Mouse (Mus musculus) A20 (cell line): ENCODE results near the gene Pabpc1l.

Experiments
- DNase-seq: peaks from one replicate; pipeline ENCODE4 v3.0.0-alpha.2; 2011; ENCODE audit warnings: low read depth, low spot score

The Pabpc1l gene

DNA sequence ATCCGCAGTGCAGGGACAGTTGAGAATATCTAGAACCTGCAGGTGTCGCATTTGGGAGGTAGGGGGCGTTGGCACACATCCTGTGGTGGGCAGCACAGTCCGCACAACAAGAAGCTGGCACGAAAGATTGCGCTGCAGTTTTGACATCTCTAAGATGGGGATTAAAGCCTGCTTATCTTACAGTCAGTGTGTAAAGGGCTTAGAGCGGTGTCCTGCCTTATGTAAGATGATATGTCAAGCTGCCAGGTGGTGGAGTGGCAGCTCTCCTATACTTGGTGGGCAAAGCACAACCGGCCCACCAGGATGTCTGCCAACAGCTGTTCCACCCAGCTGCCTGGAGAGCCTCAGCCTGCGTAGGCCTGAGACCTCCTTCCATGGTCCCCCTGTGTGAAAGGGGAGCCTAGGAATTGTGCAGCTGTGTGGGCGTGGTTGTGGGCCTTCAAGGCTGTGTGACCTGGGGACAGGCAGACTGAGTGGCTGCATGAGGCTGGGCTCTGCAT is 11.3 kb downstream of the Pabpc1l start:
- no peak for DNase-seq

GRCm38 (mm10) chr2:164038407-164039028 is 13.3 kb downstream of the Pabpc1l start:
- no peak for DNase-seq

GRCm38 (mm10) chr2:164040949-164041348 is 15.7 kb downstream of the Pabpc1l start:
- no peak for DNase-seq

DNA sequence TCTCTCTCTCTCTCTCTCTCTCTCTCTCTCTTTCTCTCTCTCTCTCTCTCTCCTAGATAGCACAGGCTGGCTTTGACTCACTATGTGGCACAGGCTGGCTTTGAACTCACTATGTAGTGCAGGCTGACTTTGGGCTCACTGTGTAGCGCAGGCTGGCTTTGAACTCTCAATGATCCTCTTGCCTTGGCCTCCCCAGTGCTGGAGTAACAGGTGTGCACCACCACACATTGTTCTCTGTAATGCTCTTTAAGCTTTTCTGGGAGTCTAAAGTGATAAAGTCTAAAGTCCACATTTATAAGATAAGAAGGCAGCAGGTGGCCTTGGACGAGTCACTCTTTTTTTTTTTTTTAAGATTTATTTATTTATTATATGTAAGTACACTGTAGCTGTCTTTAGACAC is 16.3 kb downstream of the Pabpc1l start:
- DNase-seq: no peak

- DNase-seq: peak; percentile 89
Measured at GRCm38 (mm10) chr2:164047197-164047690, 22.0 kb downstream of the Pabpc1l start.

- no peak for DNase-seq
Measured at GRCm38 (mm10) chr2:164053767-164054166, 28.5 kb downstream of the Pabpc1l start.

- no peak for DNase-seq
Measured at GRCm38 (mm10) chr2:164054671-164055070, 29.4 kb downstream of the Pabpc1l start.

DNA sequence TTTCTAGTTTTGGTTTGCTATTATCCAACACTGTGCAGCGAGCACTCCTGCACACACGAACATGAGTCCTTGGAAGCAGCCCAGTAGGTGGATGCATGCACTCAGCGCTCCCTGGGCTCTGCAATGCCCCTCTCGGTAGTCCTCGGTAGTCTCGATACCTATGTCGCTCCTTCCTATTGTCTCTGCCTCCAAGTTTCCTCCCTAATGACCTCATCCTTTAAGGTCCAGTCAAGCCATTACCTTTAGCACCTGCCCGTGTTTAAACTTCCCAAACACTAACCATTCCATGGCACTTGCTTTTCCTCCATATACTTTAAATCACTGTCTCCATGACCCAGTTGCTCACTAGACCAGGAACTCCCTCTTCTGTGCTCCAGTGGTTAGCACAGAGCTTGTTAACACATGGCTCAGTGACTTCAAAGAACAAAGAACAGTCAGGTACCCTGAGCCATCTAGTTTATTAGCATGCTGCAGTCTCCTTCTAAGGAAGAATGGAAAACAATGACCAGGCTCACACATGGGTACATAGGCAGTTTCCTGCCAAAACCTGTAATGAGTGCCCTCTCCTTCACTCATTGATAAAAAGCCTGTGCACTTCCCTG is 34.5 kb downstream of the Pabpc1l start:
- no peak for DNase-seq

- no peak for DNase-seq
Measured at GRCm38 (mm10) chr2:164070142-164070764, 45.0 kb downstream of the Pabpc1l start, which contains the start of gene Stk4. Gene Stk4 (plus strand): TSS chr2:164070322.

DNA sequence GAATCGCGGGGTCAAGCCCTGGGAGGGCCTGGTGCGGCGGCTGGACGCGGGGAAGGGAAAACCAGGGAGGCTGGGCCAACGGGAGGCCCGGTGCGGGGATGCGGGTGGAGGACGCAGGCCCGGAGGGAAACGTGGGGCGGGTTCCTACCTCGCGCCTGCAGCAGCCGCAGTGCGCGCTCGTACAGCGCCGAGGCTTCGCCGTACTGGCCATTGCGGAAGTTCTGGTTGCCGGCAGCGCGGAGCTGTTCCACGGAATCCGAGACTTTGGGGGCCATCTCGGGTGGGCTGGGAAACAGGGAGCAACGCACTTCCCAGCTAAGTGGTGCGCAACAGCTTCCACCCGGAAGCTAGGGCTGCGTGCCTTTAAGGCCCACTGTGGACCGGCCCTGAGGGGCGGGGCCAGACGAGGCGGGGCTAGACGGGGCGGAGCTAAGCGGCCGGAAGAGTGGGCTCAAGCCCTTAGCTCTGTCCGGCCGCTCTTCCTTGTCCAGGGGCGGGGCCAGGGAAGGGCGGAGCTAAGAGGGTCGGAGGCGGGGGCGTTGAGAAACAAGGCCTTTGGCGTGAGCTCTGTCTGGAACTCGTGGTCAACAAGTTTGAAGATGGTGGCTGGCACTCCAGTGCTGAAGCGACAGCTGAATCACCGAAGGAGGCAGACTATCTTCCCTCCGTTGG is 45.7 kb downstream of the Pabpc1l start, which contains the start of gene Tomm34:
Tomm34 (minus strand) TSS at position 405 of the 672 bp plus-strand sequence.
- peak; percentile 98 for DNase-seq

GRCm38 (mm10) chr2:164071437-164071820 is 46.2 kb downstream of the Pabpc1l start:
- peak; percentile 30 for DNase-seq

- no peak for DNase-seq
Measured at GRCm38 (mm10) chr2:164072109-164072508, 46.9 kb downstream of the Pabpc1l start.

DNA sequence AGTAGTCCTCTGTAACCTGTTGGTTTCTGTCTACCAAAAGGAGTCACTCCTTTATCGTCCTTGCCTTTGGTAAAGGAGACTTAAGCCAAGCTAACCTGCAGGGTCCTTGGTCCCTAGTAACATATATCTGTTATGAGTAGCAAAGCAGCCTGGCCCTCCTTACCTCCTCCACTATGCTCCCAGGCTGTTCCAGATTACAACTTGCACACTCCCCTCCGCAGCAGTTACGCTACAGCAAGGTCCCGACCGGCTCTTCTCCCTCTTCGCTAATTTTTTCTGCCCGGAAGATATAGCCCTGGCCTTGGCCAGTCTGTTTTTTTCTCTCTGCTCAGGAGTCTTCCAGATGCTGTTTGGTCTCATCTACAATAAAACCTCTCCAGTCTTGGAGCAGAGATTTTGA is 47.9 kb downstream of the Pabpc1l start:
- no peak for DNase-seq

DNA sequence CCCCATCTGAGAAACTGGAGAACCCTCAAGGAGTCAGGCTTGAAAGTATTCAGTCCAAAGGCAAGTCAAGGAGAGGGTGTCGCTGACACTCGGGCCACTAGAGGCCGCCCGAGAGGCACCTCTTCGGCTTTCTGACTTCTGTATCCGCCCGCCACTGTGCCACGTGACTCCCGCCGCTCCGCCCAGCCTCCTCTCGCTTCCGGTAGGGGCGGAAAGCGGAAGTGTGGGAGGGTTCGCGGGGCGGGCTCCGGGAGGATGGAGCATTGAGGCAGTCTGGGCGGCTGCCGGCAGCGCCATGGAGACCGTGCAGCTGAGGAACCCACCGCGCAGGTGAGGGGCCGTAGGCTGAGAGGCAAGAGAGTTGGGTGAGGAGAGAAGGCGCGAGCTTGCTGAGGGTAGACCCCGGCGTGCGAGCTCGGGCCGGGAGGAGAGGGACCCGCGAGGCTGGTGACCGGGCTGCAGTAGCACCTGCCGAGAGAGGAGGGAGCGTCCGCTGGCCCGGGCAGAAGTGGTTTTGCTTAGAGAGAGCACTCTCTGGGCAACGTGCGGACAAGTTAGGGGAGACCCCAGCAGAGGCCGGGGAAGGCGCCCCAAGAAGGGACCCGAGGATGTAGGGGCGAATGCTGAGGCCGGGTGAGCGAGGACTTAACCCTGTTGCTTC is 48.8 kb downstream of the Pabpc1l start:
- DNase-seq: peak; percentile 99

DNA sequence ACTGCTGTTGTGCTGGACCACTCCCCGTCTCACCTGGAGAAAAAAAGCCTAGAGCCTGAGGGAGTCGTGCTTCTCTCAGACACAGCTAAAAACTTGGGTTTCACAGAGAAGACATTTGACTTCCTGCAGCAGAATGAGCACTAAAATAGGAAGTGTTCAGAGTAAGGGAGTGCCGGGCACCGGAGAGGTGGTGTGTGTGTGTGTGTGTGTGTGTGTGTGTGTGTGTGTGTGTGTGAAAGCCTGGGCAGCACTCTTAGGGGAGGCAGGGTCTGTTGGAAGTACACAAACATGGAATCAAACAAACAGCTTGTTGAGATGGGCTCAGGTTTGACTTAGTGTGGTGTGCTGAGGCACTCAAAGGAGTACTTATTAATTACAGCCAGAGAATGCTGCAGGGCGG is 49.8 kb downstream of the Pabpc1l start:
- peak; percentile 72 for DNase-seq

GRCm38 (mm10) chr2:164076874-164077425 is 51.7 kb downstream of the Pabpc1l start:
- DNase-seq: no peak

DNA sequence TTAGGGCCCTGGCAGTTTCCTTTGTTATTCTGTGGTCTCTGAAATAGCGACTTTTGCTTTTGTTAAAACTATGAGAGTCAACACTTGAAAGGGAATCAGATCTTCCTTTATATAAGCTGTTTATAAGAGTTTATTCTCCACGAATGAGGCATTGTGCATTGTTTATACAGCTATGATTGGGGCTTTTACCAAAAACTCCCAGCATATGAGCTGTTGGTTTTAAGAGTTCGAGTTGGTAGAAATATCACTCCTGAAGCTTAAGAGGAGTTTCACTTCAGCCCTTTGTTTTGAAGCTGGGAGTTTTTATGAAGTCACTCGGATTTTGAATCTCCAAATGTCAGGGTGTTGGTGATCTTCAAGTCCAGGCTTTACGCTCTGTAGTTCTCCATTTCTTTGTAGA is 52.6 kb downstream of the Pabpc1l start:
- peak; percentile 40 for DNase-seq

DNA sequence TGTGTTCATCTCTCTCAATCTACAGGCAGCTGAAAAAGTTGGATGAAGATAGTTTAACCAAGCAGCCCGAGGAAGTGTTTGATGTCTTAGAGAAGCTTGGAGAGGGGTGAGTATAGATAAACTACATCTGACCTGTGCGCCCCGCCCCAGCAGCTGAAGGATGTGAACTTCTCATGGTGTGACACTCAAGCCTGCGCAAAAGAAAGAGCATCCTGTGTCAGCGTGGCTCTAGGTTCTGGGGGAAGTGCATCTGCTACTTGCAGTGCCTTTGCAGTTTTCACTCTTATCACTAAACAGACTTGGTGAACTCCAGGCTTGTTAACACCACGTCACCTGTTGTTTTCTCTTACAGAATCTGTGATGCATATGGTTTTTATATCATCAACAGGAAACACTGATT is 54.2 kb downstream of the Pabpc1l start:
- no peak for DNase-seq

DNA sequence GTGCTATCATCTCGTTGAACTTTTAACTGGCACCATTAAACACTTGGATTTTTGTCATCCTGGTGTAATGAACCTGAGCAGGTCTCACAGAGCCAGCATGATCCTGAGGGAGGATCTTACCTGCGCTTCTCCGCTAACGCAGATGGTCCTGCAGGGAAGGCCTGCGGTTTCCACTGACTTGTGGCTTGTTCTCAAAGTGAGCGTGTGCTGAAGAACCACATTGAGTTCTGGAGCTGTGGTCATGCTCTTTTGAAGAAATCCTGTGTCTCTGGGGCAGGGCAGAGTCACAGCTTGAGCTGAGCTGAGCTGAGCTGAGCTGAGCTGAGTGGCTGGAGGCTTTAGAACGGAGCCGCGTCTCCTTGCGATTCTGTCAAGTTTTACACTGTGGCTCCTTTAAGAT is 56.3 kb downstream of the Pabpc1l start:
- DNase-seq: no peak

DNA sequence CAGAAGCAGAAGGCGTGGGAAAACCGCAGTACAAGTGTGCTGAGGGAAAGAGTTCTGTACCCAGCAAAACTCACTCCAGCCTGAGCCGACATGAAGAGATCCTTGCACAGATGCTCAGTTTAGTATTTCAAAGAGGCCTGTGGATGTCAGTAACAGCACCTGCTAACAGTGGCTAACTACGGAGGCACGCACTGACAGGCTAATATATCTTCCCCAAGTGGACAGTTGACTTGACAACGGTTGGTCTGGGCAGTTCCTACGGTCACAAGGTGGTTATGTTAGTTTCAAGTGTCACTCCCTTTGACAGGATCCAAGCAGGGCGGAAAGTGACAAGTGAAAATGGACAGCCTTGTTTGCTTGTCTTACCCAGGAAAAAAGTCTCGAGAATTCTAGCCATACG is 56.9 kb downstream of the Pabpc1l start:
- no peak for DNase-seq
